Mouse (Mus musculus) cortical plate, adult 2 months (tissue): ENCODE measurements around the gene Pde4dip.

Experiments
- CTCF ChIP-seq: fragments of 200-500 bp; IDR thresholded peaks from 2 replicates; pipeline ENCODE4 v1.5.1; 2011; ENCODE audit warnings: mild to moderate bottlenecking, control low read depth, low read length; ENCODE audit not compliant: insufficient read depth; ENCODE audit errors: extremely low read depth
- POLR2A ChIP-seq: fragments of 200-500 bp; IDR thresholded peaks from 2 replicates; pipeline ENCODE4 v1.6.1; 2011; ENCODE audit warnings: mild to moderate bottlenecking, low read length, control low read depth; ENCODE audit not compliant: insufficient read depth; ENCODE audit errors: extremely low read depth

GRCm38 (mm10) chr3:97682576-97682975 lies 205.9 kb downstream of the Pde4dip start:
- TF ChIP-seq CTCF: no peak
- no peak for TF ChIP-seq POLR2A
